Comparison of ENCODE assay signal across 9 mouse cellular contexts in the genomic region with DNA sequence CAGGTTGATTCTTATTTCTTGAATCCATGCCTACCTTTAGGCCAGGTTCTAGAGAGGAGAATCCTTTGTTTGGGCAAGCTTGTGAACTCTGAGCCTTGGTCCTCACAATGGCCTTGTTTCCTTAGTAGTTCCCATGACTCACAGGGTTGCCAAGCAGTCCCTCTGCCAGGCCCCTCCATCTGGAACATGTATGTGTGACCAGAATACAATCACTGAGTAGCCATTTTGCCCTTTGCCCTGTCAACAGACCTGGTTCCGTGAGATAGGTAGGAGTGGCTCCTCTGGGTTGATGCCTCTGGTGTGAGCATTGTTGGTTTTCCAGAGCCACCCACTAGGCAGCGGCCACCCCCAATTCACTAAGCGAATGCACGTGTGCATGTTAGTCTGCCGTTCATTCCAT.
"Had no signal": no experiment of that assay in that cellular context is flagged by ENCODE, and none has a peak within 500 bp of the region (broad histone marks: within the 10 kb centered on the region; RNA-seq: fewer than 3 reads in every experiment).

No protein-coding gene starts in this region.

- H3K9ac ChIP-seq: hindbrain, embryonic 14.5 days; limb, embryonic 15.5 days; liver, embryonic 13.5 days; midbrain, embryonic 12.5 days had no signal

- H3K36me3 ChIP-seq: limb, embryonic 15.5 days; liver, embryonic 13.5 days; midbrain, embryonic 12.5 days had no signal

- H3K27ac ChIP-seq: hindbrain, embryonic 14.5 days; limb, embryonic 15.5 days; liver, embryonic 13.5 days; midbrain, embryonic 12.5 days had no signal

- H3K9me3 ChIP-seq: limb, embryonic 15.5 days; liver, embryonic 13.5 days; midbrain, embryonic 12.5 days had no signal

- H3K4me2 ChIP-seq: hindbrain, embryonic 14.5 days; limb, embryonic 15.5 days; liver, embryonic 13.5 days; midbrain, embryonic 12.5 days had no signal

- H3K4me3 ChIP-seq: limb, embryonic 15.5 days; liver, embryonic 13.5 days; midbrain, embryonic 12.5 days had no signal

- H3K4me1 ChIP-seq: limb, embryonic 15.5 days; midbrain, embryonic 12.5 days had no signal

- DNase-seq: kidney, postnatal 14 days; liver, embryonic 13.5 days; lung, adult 18-20 months; right cerebral cortex, postnatal 14 days; thymus, adult 2 months; thymus, postnatal 25 days had no signal

- H3K27me3 ChIP-seq: limb, embryonic 15.5 days; liver, embryonic 13.5 days; midbrain, embryonic 12.5 days had no signal
